Mouse (Mus musculus): Measurements from ENCODE around the gene Rln3. TPM values are rescaled to one million over a fixed set of nuclear protein-coding genes. Genes with fewer than 3 reads are reported as not detected.
A peak's percentile ranks its signal among the peaks of the same experiment; 100 is the strongest.

Gene Rln3
- polyA plus RNA-seq, 1 experiment from 2014 or later = 0.51 TPM

GRCm38 (mm10) chr8:84071921-84072320 lies 27.1 kb upstream of the Rln3 start:
- Histone ChIP-seq H3K36me3 (peaks cover 11% of the 10 kb centered on the region; the same call in 1 of the 2 replicates), H3K9ac (no peak overlapping the region), H3K9me3 (no peaks in the 10 kb centered on the region), H3K4me3 (no peak overlapping the region), H3K4me2 (no peak overlapping the region), H3K27me3 (no peaks in the 10 kb centered on the region), H3K4me1 (replicated peaks) (peaks cover 63% of the 10 kb centered on the region), H3K27ac (replicated peaks) (no peak overlapping the region)
- no peak for ATAC-seq (ENCODE audit: low FRiP score, low read depth)
- 74% methylated on average over 3 of the region's 3 CpGs for WGBS

DNA sequence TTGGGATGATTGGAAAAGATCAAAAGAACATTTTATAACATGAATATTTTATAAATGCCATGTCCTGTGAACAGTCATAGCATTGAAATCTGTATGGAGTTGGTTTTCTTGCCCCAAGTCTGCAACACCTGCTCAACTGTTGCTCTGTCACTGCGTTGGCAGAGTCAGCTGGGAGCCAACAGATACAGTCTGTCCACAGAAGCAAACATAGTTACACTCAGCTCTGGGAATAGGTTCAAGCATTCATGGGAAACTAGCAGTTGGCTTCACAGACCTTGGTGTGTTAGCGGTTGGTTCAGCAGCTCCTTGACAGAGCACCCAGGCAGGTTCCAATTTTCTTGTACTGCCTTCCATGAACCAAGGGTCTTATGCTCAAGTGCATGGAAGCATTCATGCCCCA lies 25.9 kb upstream of the Rln3 start:
- Histone ChIP-seq H3K36me3 (0 out of 2 replicates have a peak, but pooled peaks cover 2% of the 10 kb centered on the region), H3K27ac (replicated peaks) (no peak overlapping the region), H3K4me3 (no peak overlapping the region), H3K9ac (no peak overlapping the region), H3K9me3 (no peaks in the 10 kb centered on the region), H3K27me3 (no peaks in the 10 kb centered on the region), H3K4me1 (replicated peaks) (peaks cover 67% of the 10 kb centered on the region), H3K4me2 (no peak overlapping the region)
- 79% methylated on average over 2 of the region's 2 CpGs for WGBS
- no peak for ATAC-seq (ENCODE audit: low FRiP score, low read depth)

GRCm38 (mm10) chr8:84070241-84070640 lies 25.4 kb upstream of the Rln3 start:
- Histone ChIP-seq H3K9ac (no peak overlapping the region), H3K4me2 (no peak overlapping the region), H3K27me3 (no peaks in the 10 kb centered on the region), H3K27ac (replicated peaks) (peak overlapping the region; percentile 37; the same call in 1 of the 2 replicates), H3K4me3 (no peak overlapping the region), H3K4me1 (replicated peaks) (peaks cover 70% of the 10 kb centered on the region), H3K36me3 (0 out of 2 replicates have a peak, but pooled peaks cover 2% of the 10 kb centered on the region), H3K9me3 (no peaks in the 10 kb centered on the region)
- 87% methylated on average over 5 of the region's 5 CpGs for WGBS
- no peak for ATAC-seq (ENCODE audit: low FRiP score, low read depth)

DNA sequence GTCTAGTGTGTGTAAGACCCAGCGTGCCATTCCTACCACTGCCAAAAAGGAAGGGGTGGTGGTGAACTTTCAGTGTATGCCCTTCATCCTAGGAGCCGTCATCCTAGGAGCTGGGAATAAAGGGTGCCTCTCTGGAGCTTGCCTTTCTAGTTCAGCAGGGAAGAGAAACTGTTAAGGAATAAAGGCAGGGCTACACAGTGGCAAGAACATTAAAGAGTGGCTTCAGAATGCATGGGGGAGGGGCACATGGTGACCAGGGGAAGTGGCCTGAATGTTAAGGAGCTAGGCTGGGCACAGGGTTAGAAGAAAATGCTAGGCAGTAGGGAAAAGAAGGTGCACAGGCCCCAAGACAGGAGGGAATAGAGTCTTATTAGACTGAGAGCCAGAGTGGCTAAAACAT lies 24.9 kb upstream of the Rln3 start:
- H3K27ac ChIP-seq (replicated peaks) = peak overlapping the region; percentile 37; the same call in 1 of the 2 replicates

GRCm38 (mm10) chr8:84069169-84069568 lies 24.4 kb upstream of the Rln3 start:
- Histone ChIP-seq H3K4me1 (replicated peaks) (peaks cover 69% of the 10 kb centered on the region), H3K9ac (no peak overlapping the region), H3K27me3 (no peaks in the 10 kb centered on the region), H3K36me3 (no peaks in the 10 kb centered on the region), H3K9me3 (no peaks in the 10 kb centered on the region), H3K4me3 (no peak overlapping the region), H3K4me2 (no peak overlapping the region), H3K27ac (replicated peaks) (0 out of 2 replicates have a peak overlapping the region, but pooled peaks have one; percentile 37)
- WGBS = 45% methylated on average over 1 of the region's 1 CpGs
- no peak for ATAC-seq (ENCODE audit: low FRiP score, low read depth)

More for the DNA sequence above, 24.9 kb upstream of the Rln3 start:
- H3K9me3 ChIP-seq = no peaks in the 10 kb centered on the region
- no peak overlapping the region for H3K4me3 ChIP-seq
- H3K4me2 ChIP-seq = no peak overlapping the region
- H3K27me3 ChIP-seq = no peaks in the 10 kb centered on the region
- peaks cover 70% of the 10 kb centered on the region for H3K4me1 ChIP-seq (replicated peaks)
- no peak for ATAC-seq (ENCODE audit: low FRiP score, low read depth)
- 38% methylated on average over 2 of the region's 2 CpGs for WGBS
- H3K9ac ChIP-seq = no peak overlapping the region
- H3K36me3 ChIP-seq = 0 out of 2 replicates have a peak, but pooled peaks cover under 1% of the 10 kb centered on the region

DNA sequence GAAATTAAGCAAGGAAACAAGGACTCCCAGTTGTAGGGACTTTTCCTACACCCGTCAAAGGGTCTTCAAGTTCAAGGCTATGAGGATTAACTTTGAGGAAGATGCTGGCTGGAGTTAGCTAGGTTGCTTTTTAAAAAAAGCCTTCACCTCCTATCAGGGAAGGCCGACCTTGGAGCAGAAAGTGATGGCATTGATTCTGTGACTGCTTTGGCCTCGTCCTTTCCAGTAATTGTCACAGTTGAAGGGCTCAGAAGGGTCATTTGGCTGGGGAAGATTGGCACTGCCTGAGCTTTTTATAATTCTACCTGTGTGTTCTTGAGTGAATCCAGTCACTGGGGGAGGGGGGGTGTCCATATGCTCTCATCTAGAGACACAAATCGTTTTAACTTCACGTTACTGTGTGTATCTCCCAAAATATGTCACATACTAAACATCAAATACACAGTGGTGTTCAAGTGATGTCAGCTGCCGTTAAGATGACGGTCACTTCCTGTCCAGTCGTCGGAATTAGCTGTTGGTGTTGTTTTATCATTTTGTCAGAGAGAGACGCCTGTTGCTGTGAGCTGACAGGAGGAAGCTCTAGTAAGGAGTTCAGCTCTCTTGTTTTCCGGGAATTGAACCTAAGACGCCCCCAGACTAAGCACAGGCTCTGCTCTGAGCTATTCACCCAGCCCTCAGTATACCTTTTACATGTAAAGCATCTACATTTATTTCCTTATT lies 23.7 kb upstream of the Rln3 start:
- H3K27ac ChIP-seq (replicated peaks) = no peak overlapping the region
- no peaks in the 10 kb centered on the region for H3K36me3 ChIP-seq
- H3K4me1 ChIP-seq (replicated peaks) = peaks cover 62% of the 10 kb centered on the region
- peak overlapping the region; percentile 56 for H3K4me2 ChIP-seq
- H3K9ac ChIP-seq = no peak overlapping the region
- no peaks in the 10 kb centered on the region for H3K9me3 ChIP-seq
- ATAC-seq (ENCODE audit: low FRiP score, low read depth) = no peak
- 78% methylated on average over 12 of the region's 12 CpGs for WGBS
- 0 out of 2 replicates have a peak overlapping the region, but pooled peaks have one; percentile 78 for H3K4me3 ChIP-seq
- H3K27me3 ChIP-seq = no peaks in the 10 kb centered on the region

DNA sequence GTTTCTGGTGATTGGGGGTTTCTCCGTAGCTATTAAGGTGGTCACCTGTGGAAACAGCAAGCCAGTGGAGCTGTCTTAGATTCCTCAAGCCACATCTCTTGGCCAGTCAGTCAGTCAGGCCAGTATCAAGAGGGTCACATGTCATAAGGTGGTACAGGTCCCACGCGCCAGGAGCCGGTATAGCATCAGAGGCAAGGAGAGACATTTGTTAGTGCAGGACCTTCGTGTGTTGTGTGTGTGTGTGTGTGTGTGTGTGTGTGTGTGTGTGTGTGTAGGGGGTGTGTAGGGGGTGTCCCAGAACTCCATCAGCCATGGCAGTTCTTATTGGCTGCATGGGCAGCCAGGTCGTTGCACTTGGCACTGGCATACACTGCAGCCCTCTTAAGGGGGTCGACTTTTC lies 23.1 kb upstream of the Rln3 start:
- 79% methylated on average over 7 of the region's 7 CpGs for WGBS
- Histone ChIP-seq H3K36me3 (no peaks in the 10 kb centered on the region), H3K27ac (replicated peaks) (no peak overlapping the region), H3K27me3 (no peaks in the 10 kb centered on the region), H3K4me2 (peak overlapping the region; percentile 56), H3K9me3 (no peaks in the 10 kb centered on the region), H3K4me3 (peak overlapping the region; percentile 78), H3K9ac (no peak overlapping the region), H3K4me1 (replicated peaks) (peaks cover 57% of the 10 kb centered on the region)
- ATAC-seq (ENCODE audit: low FRiP score, low read depth) = no peak

- peak overlapping the region; percentile 78 for H3K4me3 ChIP-seq
- peaks cover 49% of the 10 kb centered on the region for H3K4me1 ChIP-seq (replicated peaks)
- WGBS = under 1% methylated on average over 47 of the region's 58 CpGs
- H3K9ac ChIP-seq = peak overlapping the region; percentile 78
- ATAC-seq (ENCODE audit: low FRiP score, low read depth) = peak; percentile 66
- H3K4me2 ChIP-seq = peak overlapping the region; percentile 56
- no peaks in the 10 kb centered on the region for H3K36me3 ChIP-seq
- H3K27ac ChIP-seq (replicated peaks) = peak overlapping the region; percentile 96
- no peaks in the 10 kb centered on the region for H3K9me3 ChIP-seq
- H3K27me3 ChIP-seq = no peaks in the 10 kb centered on the region
Observed at GRCm38 (mm10) chr8:84067047-84067573, 22.3 kb upstream of the Rln3 start.

GRCm38 (mm10) chr8:84066291-84066930 lies 21.6 kb upstream of the Rln3 start, which contains the start of gene Rfx1:
Gene Rfx1, plus strand, starts transcription at chr8:84066834.
- peaks cover 42% of the 10 kb centered on the region for H3K4me1 ChIP-seq (replicated peaks)
- H3K9me3 ChIP-seq = no peaks in the 10 kb centered on the region
- H3K27me3 ChIP-seq = no peaks in the 10 kb centered on the region
- ATAC-seq (ENCODE audit: low FRiP score, low read depth) = peak; percentile 98
- H3K4me2 ChIP-seq = peak within 1 kb of the TSS; percentile 87
- peak within 1 kb of the TSS; percentile 78 for H3K4me3 ChIP-seq
- H3K9ac ChIP-seq = peak within 1 kb of the TSS; percentile 78
- peak within 1 kb of the TSS; percentile 96 for H3K27ac ChIP-seq (replicated peaks)
- H3K36me3 ChIP-seq = no peaks in the 10 kb centered on the region
- WGBS = under 1% methylated on average over 51 of the region's 51 CpGs

GRCm38 (mm10) chr8:84065457-84066072 lies 20.8 kb upstream of the Rln3 start:
- H3K27ac ChIP-seq (replicated peaks) = peak overlapping the region; percentile 81
- peak overlapping the region; percentile 78 for H3K4me3 ChIP-seq
- no peaks in the 10 kb centered on the region for H3K36me3 ChIP-seq
- H3K27me3 ChIP-seq = no peaks in the 10 kb centered on the region
- no peaks in the 10 kb centered on the region for H3K9me3 ChIP-seq
- peak overlapping the region; percentile 87 for H3K4me2 ChIP-seq
- H3K4me1 ChIP-seq (replicated peaks) = peaks cover 39% of the 10 kb centered on the region
- no peak for ATAC-seq (ENCODE audit: low FRiP score, low read depth)
- peak overlapping the region; percentile 77 for H3K9ac ChIP-seq
- 18% methylated on average over 5 of the region's 5 CpGs for WGBS

- Histone ChIP-seq H3K27ac (replicated peaks) (peak within 1 kb of the TSS; percentile 81), H3K27me3 (no peaks in the 10 kb centered on the region), H3K9ac (peak within 1 kb of the TSS; percentile 77), H3K9me3 (no peaks in the 10 kb centered on the region), H3K4me1 (replicated peaks) (peaks cover 34% of the 10 kb centered on the region), H3K36me3 (no peaks in the 10 kb centered on the region), H3K4me3 (peak within 1 kb of the TSS; percentile 78), H3K4me2 (peak within 1 kb of the TSS; percentile 87)
- WGBS = 89% methylated on average over 1 of the region's 1 CpGs
- no peak for ATAC-seq (ENCODE audit: low FRiP score, low read depth)
Observed at GRCm38 (mm10) chr8:84065037-84065436, 20.2 kb upstream of the Rln3 start, which contains the start of gene Gm10643. Gene Gm10643, minus strand, starts transcription at chr8:84065137.
